Mouse (Mus musculus) c-Kit-positive CD71-negative TER-119-negative erythroid progenitor cells, embryonic 14.5 days (primary cell): Measurements from ENCODE around the gene Bace2.

Source experiments
- DNase-seq: peaks from one replicate; pipeline ENCODE4 v3.0.0-alpha.2; 2013; ENCODE audit warnings: low read depth

The Bace2 gene

DNA sequence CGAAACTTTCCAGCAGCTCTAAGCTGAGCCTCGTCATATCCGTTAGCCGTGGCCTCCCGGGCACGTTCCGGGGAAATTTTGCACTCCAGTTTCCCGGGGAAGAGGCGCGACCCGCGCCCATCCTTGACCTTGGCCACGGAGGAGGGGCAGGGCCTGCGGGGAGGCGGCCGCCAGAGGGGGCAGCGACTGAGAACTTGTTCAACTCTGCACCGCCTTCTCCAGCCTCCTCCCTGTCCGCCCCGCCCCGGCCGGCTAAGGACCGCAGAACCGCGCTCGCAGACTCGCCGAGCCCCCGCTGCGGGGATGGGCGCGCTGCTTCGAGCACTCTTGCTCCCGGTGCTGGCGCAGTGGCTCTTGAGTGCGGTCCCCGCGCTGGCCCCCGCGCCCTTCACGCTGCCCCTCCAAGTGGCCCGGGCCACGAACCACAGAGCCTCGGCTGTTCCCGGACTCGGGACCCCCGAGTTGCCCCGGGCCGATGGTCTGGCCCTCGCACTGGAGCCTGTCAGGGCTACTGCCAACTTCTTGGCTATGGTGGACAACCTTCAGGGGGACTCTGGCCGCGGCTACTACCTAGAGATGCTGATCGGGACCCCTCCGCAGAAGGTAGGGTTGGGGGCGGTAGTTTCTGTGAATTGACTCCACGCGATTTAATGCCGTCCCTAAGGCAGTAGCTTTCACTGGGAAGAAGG is at the start of gene Bace2:
Bace2 (plus strand) TSS at position 244 of the 689 bp plus-strand sequence.
- DNase-seq: no peak

DNA sequence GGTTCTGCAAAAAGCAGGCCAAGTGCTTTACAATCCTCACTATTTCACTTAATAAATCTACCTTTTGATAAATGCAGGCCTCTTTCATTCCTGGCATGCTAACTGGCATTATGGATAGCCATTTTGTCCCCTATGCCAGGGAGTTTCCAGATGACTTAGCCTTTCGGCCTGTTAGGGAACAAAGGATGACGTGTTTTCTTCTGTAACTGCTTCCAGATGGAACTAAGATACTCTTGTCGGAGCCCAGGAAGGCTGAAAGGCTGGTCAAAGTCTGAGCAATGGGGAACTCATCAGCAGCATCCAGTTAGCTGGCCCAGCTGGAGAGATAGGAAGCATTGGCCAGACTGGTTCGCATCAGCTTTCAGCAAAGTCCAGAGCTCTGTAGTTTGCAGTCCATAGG is 48.9 kb upstream of the Bace2 start:
- no peak for DNase-seq

DNA sequence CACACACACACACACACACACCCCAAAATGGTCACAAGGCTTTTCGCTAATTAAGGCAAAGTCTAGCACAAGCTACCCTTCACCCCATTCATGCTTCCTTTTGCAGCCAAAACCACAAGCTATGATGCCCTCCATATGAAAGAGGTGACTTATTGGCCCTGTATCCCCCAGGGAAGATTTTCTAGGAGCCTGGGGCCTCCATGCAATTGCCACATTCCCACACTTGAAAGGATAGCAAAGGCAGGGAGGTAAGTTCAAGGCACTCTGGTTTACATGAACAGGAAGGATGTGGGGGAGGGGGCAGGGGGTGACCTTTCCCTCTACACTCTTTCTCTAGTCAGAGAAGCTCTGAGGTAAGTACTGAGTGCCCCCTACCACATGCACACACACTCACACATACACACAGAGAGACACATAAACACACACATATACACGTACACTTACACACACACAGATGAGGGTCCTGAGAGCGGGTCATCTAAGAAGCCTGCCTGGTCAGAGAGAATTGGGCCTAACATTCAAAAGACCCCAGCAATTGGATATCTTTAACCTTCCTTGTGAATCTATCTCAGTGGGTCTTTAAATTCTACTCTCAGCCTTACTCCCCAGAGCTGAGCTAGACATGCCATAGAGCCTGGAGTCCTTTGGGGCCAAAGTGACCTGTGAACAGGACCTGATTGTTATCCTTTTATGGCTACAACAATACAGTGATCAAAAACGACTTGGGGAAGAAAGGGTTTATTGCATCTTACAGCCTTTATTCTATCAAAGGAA is 46.6 kb upstream of the Bace2 start:
- DNase-seq: no peak

DNA sequence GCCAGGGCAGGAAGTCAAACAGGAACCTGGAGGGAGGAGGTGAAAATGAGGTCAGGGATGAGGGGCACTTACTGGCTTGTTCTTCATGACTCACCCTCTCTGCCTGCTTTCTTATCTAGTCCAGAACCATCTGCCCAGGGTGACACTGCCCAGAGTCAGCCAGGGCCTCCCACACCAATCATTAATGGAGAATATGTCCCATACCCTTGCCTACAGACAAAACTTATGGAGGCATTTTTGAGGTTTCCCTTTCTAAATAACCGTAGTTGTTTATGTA is 46.0 kb upstream of the Bace2 start:
- no peak for DNase-seq

DNA sequence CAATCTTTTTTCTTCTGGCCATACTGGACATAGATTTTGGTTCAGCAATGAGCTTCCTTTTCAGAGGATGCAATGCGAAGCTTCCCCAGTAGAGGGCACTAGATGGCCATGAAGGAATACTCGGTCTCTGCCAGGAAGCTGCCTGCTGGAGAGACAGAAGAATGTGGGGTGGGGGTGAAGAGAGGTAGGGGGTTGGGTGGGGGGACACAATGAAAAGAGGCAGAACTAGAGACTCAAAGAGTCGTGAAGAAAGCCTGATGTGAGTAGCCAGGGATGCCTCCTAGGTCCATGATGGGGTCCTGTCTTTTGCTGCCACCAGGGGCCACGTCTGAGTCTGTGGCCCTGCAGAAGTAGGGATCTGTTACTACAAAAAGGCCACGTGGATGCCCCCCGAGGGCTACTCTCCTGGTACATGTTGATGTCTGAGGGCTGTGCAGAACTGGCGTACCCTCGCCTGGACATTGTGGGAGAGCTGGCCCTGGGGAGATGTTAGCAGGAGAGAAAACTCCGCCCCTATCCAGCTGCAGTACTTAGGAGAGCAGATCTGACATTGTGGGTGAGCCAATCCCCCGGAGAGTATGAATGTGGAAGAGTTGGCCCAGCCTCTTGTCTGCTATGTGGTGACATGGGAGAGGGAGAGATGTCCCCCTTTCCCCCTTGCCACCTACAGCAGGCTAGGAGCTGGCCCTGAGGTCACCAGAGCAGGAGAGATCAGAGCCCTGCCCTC is 43.4 kb upstream of the Bace2 start:
- DNase-seq: peak; percentile 44

DNA sequence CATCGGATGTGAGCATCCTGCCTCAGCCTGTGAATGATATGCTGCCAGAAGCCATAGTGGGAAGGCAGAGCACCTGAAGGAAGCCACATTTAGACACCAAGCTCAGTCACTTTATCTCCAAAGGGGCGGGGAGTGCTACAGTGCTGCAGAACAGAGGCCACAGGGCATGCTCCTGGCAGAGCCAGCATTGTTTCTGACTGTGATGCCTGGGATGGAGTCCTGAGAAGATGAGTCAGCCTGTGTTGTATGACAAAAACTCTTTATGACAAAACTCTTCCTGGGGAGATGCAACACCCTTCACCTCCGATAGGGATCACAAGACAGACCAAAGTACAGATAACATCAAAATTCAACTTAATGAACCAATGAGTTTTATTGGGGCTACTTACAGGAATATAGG is 35.0 kb upstream of the Bace2 start:
- no peak for DNase-seq

DNA sequence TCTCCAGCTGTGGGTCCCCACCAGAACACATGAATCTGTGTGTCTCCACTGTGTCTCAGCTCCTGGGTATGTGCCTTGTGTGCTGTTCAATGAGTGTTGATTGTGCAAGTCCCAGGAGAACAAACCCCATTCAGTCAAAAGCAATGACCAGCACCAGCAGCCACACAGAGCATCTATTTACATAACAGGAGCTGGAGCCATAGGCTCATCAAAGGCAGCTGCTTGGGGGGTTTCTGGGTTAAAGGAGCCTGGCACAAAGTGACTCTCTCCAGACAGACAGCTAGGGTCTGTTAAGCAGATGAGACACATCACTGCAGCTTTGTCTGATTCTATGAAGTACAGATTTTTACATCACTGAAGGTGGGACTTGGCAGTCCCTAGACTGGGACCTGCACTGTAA is 33.9 kb upstream of the Bace2 start:
- no peak for DNase-seq

DNA sequence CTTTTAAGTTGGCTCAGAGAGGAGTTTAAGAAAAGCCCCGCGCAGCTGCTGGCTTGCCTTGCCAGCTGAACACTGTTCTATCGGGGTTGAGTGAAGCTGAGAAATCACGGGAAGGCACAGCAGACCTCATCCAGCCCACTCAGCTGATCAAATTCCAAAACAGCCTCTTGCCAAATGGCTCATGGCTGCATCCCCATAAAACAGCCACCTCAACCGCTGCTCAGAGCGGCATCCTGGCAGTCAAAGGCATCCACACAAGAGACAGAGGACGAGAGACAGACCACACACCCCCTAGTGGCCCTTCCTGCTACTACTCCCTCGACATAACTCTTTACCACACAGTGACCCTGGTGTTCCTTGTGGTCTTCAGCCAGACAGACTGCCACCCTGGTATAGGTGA is 30.6 kb upstream of the Bace2 start:
- no peak for DNase-seq

DNA sequence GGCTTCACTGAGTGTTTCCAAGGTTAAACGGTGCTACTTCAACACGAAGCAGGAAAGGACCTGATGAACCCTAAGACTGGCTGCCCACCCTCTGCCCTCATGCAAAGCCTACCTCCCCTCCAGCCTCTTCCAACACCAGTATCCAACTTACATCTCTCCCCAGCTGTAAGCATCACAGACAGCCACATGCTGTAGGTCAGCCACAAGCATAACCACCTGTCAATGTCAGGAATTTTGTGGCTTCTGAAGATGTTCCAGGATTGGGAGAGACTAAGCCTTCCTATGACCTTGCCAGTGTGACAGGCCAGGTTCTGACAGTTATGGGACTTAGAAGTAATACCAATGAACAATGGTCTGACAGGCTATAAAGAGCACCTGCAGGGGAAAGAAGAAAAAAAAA is 27.9 kb upstream of the Bace2 start:
- DNase-seq: no peak

DNA sequence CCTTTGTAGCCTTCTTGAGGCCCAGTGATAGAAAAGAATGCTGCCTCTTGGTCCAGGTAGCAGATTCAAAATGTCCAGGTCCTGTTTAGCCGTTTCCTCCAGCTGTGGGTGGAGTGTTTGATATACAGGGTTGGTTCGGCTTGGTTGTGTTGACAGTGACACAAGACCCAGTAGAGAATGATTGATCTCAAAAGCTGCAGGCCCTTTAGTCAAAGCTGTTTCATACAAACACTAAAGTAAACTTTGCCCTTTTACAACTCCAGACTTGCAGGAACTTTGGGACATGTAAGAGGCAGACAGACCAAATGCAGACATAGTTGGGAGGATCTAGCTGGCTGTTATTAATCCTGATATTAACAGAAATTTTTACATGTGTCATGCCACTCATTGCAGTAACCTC is 3.5 kb upstream of the Bace2 start:
- no peak for DNase-seq

DNA sequence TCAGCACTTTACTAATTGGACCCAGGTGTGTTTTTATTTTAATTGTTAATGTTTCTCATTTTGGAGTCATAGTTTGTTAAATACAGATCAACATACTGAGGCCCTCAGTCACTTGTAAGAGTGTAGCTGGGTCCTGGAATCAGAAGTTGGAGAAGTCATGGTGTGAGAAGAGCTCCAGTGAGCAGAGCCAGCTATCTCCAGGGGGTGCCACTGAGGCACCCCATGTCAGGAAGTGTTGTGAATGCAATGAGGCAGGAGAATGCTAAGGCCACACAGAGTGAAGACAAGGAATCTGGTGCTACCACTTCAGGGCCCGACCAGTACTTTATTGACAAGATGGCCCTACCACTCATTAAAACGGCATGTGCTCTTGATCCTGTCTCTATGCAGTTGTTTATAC is 1.9 kb upstream of the Bace2 start:
- no peak for DNase-seq

DNA sequence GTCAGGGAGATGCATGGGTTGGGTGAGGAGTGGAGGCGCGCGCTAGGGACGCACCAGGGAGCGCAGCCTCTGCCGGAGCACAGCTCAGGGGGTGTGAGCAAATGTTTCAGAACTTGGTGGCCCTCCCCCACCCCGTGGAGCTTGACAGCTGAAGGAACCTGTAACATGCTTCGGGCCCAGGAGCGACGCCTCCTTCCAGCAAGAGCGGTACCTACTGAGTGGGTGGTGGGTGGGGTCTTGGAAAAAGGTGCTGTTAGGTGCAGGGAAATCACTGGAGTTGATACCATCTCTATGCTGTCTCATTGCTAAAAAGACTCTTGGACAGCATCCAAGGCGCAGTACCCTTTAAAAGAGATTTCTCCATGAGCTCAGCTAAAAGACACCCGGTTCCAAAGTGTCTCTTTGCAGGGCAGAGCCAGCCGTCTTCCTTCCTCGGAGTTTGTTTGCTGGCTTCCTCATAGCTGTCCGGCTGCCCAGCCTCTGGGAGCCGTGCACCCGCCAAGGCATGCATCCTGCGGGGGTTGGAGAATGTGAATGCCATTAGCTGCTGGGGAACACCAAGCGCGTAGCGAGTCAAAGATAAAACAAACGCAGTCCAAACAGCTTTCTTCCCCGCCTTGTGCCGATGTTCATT is 763 bp downstream of the Bace2 start:
- DNase-seq: no peak

DNA sequence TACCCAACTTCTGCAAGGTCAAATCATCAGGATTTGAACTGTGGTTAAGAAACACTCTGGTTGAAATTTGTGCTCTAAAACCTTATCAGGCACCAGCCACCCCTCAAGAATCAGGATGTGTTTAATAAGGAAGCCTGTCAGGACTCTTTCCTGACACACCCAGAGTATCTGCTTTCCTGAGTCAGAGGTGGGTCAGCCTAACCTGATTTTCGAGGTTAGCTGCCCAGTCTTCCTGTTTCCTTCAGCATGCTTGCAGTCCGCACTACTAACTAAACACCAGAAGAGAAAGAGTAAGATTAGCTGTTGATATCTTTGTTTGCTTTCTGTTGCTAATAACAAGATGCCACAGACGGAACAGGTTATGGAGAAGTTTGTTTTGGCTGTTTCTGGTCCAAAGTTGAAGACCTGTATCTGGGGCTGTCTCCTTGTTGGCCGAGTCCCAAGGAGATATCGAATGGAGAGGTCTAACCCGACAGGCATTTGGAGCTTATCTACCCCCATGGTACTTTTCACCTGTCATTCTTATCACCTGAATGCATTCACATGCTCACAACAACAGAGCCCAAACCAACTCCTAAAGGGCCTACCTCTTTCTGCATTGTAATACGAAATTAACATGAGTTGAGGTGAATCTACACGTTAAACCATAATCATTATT is 5.8 kb downstream of the Bace2 start:
- DNase-seq: no peak

DNA sequence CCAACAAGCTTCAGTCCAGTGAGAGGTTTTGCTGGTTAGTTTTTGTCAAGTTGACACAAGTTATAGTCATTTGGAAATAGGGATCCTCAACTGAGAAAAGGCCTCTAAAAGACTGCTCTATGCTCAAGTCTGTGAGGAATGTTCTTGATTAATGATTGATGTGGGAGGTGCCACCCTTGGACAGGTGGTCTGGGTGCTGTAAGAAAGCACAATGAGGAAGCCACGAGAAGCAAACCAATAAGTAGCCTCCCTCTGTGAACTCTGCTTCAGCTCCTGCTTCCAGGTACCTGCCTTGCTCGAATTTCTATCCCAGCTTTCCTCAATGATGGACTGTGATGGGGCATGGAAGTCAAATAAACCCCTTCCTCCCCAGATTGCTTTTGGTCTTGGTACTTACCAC is 9.6 kb downstream of the Bace2 start:
- no peak for DNase-seq

DNA sequence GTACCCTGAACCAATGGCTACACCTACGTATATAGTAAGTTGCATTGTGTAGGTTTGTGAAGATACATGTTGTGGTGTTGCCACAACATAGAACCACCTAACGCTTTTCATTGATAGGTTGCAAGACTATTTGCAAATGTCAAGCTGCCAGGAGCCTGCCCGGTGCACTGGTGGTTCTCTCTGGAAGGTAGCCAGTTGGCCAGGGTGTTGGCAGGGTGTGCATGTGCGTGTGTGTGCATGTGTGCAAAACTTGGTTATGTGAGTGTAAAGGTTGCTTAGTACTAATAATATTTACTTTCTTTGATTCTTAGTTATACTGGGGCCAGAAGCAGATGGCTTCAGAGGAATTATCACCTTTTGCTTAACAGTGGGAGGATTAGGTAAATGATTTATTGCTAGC is 13.7 kb downstream of the Bace2 start:
- no peak for DNase-seq

DNA sequence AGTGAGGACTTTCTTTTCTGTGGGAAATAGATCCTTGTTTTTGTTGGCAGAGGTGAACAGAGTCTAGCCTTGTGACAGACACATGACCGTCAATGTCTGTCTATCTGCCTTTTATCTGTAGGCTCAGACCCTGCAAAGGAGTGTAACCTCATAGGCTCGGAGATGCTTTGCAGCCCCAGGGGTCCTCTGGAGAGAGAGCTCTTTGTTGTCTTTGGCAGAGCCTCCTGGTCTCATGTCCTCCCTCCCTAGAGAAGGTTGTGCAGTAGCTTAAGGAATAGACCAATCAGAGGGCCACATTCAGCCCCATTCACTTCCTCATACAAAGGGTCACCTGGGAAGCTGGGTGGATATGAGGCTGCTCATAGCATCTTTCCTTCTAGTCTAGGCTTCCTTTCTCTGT is 31.4 kb downstream of the Bace2 start:
- DNase-seq: no peak

DNA sequence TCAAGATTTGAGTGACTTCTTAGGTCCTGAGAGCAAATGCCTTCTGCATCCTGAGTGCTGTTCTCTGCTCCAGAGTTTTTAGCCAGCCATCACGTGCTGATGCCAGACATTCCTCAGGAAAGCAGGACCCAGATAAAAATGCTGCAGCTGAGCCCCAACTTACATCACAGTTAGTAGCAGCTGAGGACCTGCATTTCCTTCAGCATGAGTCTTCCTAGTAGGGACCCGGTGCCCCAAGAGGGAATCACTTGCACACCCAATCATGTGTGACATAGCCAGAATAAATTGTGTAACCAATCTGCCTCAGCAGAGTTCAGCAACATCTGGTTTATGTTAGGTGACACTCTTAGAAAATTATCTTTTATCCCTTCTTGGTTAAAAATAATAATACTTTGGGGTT is 34.7 kb downstream of the Bace2 start:
- DNase-seq: no peak

DNA sequence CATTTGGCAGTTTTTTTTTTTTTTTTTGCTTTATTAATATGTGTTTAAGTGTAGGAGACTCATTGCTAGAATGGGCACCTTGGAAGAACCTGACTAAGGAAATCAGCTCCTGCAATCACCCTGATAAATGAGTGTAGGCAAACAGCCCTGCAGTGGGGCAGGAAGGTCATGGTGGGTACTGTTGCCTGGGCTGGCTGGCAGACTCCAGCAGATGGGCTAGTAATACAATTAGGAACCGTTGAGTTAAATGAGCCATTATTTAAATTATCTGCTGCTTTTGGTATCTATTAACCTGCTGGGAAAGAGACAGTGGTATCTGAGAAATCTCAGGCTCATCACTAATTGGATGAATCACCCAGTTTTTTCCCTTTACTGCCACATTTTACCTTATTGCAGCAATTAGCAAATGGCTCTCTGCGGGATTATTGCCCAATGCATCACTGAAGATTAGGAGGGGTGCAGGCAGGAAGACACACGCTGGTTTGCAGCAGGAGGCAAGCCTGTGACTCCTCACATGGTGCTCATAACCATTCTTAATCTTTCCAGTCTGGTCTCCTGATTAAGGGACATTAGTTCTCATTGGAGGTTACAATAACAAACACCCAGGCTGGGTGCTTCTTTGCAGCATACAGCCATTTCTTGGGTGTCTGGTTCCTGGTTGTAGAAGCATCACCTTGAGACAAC is 35.3 kb downstream of the Bace2 start:
- no peak for DNase-seq

DNA sequence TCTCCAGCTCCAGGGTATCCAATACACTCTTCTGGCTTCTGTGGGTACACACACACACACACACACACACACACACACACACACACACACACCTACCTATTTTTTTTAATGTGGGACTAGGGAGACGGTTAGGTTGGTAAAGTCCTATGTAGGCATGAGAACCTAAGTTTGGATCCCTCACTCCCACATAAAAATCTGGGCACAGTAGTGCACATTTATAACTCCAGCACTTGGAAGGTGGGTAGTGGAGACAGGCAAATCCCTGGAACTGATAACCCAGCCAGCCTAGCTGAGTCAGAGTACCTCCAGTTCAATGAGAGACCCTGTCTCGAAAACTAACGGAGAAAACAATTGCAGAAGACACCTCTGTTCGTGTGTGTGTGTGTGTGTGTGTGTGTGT is 39.9 kb downstream of the Bace2 start:
- DNase-seq: no peak

DNA sequence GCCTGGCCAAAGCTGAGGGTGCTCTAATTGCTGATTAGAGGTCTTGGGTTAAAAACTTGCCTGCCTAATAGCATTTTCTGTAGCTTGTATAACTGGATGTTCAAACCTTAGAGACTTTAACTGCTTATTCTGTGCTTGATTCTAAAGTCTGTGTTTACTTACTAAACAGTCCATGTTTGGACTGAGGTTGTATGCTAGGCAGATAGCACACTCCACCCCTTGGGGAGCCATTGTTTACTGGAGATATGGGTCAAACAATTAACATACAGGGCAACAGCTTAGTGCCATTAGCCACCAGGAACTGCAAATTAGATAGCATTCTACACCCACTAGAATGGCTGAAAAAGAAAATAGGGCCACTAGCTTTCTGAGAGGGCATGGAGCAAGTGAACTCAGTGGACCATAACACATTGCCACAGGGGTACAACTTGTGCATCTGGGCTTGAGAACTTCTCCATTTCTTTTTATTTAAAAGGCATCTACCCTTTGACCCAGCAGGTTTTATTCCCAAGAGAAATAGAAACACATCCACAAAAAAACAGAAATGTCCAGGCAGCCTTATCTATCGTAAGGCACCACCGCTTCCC is 41.5 kb downstream of the Bace2 start:
- no peak for DNase-seq

DNA sequence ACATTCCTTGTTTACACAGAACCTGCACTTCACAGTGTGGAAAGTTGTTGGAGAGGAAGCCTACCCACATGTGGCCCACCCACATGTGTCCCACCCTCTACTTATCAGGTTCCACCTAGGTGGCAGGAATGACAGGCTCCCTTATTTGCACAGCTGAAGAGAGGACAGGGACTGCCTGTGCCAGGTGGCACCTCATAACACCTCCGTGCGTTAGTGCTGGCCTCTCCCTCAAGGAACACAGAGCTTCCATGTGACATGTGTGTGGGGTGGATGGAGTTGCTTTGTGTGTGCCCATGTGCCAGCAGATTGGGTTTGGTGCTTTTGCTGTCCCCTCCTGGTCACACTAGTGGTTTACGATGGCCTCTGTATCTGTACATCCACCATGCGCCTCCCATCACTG is 43.4 kb downstream of the Bace2 start:
- DNase-seq: no peak

DNA sequence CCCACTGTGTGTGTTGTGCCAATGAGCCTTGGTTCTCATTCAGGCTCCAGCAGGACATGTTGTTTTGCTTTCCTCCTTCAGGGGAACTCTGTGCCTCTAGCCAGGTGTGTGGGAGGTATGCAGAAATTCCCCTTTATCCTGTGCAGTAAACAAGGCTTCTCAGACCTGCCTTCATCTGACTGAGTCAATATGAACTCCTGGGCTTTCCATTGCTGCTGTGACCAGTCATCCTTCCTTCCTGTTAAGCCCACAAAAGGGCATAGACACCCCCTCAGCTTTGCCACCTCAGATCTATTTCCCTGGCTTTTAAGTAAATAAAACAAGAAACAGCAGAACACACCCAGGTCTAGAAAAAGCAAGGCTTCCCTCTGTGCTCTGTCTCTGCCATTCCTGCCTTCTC is 45.2 kb downstream of the Bace2 start:
- no peak for DNase-seq
